Mouse (Mus musculus) ES-E14 (cell line): ENCODE results near the gene Fxyd5.

ENCODE experiments used
- CHD2 ChIP-seq: IDR thresholded peaks from 2 replicates; pipeline ENCODE4 v1.6.1; 2014; ENCODE audit warnings: mild to moderate bottlenecking, low read depth, low read length, inconsistent platforms
- MAFK ChIP-seq: IDR thresholded peaks from 2 replicates; pipeline ENCODE4 v1.6.1; 2014; ENCODE audit warnings: mild to moderate bottlenecking, low read depth, low read length, inconsistent platforms; ENCODE audit not compliant: insufficient read depth
- ZC3H11A ChIP-seq: IDR thresholded peaks from 2 replicates; pipeline ENCODE4 v1.6.1; 2012; ENCODE audit warnings: low read depth, mild to moderate bottlenecking, inconsistent platforms, low read length, borderline replicate concordance
- ZNF384 ChIP-seq: IDR thresholded peaks from 2 replicates; pipeline ENCODE4 v1.6.1; 2012; ENCODE audit warnings: low read depth, low read length, inconsistent platforms

DNA sequence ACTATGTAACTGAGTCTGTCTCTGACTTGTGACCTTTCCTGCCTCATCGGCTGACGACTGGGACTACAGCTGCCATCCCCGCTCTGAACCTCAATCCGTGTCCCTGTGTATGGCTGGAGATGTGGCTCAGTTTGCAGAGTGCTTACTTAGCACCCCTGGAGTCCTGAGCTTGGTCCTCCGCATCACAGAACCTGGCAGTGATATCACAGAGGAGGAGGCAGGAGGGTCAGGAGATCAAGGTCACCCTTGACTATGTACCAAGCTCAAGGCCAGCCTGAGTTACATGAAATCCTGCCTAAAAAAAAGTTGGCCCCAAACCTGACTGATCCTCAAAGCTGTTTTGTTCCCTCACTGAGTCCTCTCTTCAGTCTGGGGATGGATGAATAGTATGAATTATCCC is 15.4 kb upstream of the Fxyd5 start:
- TF ChIP-seq MAFK (no peak), ZNF384 (no peak), CHD2 (no peak), ZC3H11A (no peak)
